Mouse (Mus musculus) thymus, postnatal 14 days (tissue): Measurements from ENCODE around the gene Ooep.
A peak's percentile ranks its signal among the peaks of the same experiment; 100 is the strongest.
"Not testable (repeated sequence)": the region's sequence is repeated elsewhere in the genome, so short reads cannot be mapped to it uniquely, and the experiment has no call there.

Source experiments
- DNase-seq: peaks from one replicate; pipeline ENCODE4 v3.0.0; 2021

The Ooep gene

DNA sequence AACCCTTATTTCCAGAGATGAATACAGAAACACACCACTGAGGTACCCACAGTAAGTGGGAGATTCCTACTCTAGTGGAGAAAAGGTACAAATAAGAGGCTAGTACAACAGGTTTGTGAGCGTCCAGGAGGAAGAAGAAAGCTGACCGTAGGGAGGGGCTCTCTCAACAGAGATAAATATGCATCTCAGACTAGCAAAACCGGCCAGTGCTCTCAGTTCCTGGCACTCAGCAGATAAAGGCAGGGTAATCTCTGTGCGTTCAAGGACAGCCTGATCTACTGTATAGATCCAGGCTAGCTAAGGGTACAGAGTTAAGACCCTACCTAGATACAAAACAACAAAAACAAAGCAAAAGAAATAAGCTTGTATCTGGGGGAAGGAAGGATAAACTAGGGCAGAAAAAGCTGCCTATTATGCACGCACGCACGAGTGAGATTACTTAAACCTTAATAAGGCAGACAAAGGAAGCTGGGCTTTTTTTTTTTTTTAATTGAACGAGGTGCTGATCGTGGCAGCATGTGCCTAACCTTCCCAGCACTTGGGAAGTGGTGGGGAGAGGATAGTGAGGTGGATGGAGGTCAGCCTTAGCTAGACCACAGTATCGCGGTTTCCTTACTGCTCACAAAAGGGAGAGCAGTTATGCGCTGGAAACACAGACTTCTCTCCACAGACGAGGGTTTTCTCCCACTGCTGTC, 12.5 kb downstream of the Ooep start:
- DNase-seq, result no peak

DNA sequence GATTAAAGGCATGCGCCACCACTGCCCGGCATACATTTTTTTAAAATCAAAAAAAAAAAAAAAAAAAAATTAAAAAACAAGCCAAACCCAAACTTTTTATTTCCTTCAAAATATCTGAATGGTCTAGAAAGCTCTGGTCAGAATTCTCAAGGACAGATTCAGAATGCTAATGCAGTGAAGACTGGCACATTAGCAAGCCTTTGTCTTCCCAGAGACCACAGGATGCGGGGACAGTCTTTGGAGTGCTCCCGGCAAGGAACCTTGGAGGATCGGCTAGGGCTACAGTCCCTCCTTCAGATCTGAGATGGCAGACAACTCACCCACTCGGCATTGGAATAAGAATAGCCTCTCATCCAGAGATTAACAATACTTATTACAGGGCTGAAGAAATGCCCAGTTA, 13.8 kb downstream of the Ooep start:
- no peak for DNase-seq

DNA sequence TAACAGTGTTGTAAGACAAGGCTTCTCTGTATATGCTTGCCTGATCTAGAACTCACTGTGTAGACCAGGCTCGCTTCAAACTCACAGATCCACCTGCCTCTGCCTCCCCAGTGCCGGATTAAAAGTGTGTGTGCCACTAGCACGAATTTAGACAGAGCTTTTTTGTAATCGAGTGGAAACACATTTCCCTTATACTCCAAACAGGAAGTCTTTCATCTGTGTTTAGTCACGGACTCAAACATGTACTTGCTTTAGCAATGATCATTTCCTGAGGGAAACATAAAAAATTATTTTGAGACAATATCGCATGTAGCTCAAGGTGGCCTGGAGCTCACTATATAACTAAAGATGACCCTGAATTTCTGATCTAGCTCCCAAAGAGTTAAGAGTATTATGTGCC, 15.2 kb downstream of the Ooep start:
- no peak for DNase-seq

DNA sequence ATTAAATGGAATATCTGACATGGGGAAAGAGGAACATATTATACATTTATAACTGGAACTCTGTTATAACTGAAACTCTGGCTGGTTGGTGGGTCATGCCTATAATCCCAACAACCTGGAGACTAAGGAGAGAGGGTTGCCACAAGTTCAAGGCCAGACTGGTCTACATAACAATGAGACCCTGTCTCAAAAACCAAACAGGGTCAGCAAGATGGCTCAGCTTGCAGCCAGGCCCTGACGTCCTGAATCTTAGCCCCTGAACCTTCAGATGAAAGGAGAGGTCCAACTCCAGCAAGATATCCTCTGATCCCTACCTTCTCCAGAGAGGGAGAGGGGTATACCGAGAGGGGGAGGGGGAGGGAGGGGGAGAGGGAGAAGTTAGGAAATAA, 18.0 kb downstream of the Ooep start:
- no peak for DNase-seq

DNA sequence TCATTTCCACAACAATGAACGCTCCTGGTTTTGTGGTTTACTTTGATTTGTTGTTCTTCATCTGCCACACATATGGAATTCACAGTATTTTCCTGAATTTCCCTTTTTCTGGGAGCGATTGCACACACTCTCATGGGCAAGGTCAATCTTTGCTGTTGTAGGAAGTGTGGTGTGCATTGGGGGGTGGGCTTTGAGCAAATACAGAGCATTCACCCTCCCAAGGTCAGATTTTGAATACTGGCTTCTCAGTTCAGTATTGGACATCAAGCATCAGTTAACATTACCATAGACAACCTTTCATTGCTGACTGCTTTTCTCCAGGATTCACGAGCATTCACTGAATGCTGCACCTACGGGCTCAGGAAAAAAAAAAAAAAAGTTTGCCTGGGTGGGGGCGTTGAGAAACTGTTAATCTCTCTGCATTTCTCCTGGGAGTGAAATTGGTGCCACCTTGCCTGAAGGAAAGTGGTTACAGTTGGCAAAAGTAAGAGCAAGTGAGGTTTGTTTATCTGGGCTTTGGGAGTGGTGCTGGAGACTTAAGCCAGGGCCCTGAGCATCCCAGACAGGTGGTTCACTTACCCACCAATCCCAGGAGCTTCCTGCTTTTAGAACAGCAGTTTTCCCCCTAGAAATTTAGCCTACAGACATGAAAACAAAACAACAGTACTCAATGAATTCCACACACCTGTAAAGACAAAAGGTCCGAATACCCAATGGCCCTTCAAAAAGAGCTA, 18.6 kb downstream of the Ooep start:
- no peak for DNase-seq

DNA sequence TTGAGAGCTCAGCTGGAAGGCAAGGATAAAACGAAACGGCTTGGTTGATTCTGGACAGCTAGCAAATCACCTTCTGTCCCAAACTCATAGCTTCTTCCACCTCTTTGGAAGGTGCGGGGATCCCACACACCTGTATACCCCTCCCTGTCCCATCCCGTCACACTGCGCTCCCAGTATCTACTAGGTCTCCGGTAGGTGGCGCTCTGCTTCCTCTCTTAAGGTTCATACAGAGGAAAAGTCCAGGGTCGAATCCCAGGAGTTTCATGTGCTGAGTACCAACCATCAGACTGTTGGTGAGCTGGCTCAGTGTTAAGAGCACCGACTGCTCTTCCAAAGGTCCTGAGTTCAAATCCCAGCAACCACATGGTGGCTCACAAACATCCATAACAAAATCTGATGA, 20.5 kb downstream of the Ooep start:
- peak; percentile 71 for DNase-seq

DNA sequence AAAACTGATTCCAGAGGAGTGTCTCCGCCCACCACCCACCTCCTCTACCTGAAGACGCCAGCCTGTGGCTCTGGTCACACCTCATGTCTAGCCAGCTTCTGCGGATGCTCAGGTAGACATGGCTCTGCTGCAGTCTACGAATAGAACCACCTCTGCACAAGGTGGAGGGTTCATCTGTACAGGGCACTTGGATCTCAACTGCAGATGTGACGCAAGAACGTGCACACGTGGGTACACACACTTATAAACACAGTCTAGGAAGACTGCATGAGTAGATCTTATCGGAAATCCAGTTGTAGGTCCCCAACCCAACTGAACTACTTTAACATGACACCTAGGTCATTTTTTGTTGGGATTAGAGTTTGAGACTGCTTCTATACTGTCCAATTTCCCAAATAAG, 22.9 kb downstream of the Ooep start, which contains the start of gene Gsta2:
TSS of gene Gsta2 (minus strand) at position 178 of the 400 bp plus-strand sequence.
- DNase-seq, result no peak

DNA sequence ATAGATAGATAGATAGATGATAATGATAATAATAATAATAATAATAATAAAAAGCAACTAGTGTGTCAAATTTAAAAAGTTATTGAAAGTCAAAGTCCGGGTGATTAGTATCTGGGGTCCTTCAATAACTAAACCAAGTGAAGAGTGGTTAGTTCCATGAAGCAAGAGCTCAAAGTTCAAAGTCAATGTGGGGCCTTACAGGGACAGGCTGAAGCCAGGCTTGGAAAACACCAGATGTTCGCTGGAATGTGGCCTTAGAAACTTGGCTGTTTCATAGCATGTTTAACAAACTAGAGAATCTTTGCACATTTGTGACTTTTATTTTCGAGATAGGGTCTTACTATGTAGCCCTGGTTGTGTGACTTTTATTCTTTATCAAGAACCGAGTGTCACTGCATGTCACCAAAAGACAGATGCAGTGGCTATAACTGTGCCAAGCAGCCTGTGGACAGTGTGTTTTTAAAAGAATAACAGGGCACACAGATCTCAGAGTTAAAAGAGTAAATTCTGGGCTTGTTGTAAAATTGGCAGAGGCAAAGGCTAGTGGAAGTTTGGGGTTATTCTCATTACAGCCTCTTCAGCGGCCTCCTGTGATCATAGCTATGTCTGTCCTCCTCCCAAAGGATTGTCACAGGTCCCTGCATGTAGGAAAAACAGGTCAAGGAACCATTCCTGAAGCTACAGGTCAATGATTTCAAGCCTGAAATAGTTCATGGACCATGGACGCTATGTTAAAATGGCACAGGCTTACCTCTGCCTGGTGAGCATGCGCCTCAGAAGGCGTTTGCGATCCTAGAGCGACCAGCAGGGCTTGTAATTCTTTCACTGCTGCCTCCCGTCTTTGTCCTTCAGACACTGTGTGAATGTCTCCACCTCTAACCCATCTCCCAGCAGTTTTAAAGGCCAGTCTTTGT, 23.6 kb downstream of the Ooep start:
- DNase-seq, result no peak

DNA sequence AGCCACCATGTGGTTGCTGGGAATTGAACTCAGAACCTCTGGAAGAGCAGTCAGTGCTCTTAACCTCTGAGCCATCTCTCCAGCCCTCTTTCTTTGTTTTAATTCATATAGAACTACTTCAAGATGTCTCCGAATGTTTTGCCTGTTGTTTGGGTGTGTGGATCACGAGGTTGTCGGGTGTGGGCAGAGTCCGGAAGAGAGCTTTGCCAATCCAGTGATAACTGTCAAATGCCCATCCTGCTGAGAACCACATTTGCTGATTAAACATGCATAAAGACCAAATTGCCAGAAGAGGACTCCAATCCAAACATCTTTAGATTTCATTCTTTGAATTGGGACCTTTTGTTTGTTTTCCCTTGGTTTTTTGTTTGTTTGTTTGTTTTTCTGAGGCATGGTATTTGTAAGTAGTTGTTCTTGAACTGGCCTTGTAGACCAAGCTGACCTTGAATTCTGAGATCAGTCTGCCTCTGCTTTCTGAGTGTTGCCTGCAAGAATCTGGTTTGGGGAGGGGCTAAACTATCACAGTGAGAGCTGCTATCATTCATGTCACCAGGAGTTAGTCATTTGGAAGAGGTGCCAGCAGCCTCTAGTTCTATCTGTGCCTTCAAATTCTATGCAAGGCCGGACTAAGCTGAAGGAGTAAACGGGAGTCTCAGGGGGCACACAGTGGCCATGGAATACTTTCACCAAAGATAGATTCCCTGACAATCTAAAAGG, 26.9 kb downstream of the Ooep start:
- no peak for DNase-seq

DNA sequence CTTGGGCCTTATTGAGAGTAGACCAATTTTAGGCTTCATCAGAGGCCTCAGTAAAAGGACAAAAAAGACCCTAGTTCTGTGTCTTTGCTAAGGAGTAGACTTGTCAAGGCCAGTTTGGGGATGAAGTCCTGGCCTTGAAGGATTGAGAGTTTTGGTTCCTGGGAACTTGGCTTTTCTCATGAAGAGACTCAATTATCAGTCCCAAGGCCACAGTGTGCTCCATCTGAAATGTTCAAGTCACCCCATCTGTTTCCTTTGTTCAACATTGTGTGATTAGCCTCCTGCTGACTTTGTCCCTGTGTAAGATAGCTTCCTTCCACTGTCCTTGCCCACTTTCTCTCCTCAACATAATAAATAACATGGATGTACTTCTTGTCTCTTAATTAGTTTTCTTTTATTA, 28.5 kb downstream of the Ooep start:
- DNase-seq, result not testable (repeated sequence)

DNA sequence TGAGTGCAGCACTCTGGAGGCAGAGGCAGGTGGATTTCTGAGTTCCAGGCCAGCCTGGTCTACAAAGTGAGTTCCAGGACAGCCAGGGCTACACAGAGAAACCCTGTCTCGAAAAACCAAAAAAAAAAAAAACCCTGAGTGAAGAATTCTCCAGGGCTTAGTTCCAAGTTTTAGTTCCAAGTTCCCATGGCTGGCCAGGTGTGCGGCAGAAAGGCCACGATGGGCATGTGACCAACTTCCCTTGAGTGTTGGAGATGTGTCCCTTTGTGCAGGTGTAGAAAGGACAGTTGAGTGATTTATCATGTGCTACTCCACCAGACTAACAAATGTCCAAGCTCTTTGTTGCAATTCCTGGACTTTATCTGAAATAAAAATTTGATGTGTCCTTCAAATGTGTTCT, 29.4 kb downstream of the Ooep start:
- DNase-seq, result not testable (repeated sequence)

DNA sequence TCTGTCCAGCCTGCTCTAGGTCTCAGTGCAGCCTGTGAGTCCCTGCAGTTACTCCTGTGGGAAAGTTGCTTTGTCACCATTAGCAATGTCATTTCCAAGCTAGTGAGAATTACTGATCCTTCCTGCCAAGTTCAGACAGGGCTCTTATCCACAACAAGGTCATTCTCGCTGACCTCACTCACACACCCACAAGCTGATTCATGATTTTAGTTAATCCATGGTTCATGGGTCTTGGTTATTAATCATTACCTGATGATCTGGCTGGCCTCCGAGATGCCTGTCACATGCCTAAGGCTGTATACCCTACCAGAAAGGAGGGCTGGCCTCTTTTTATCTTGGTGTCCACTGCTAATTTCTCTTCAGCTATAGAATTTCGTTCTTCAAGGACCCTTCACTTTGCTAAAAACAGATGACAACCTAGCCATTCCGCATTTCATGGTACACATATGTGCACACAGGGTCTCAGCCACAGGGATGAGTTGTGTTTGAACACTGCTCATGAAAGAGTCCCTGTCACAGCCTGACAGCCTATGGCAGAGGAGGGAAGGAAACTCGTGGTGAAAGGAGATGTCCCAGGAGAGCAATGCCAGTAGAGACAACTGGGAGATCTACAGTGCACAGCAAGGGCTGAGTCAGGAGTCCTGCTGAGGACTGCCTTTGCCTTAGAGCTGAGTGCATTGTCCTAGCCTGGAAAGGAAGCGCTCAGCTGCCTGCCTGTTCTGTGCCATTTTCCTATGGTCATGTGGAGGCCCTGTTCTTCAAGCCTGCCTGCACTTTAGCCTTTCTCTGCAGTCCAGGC, 30.1 kb downstream of the Ooep start:
- DNase-seq, result not testable (repeated sequence)

DNA sequence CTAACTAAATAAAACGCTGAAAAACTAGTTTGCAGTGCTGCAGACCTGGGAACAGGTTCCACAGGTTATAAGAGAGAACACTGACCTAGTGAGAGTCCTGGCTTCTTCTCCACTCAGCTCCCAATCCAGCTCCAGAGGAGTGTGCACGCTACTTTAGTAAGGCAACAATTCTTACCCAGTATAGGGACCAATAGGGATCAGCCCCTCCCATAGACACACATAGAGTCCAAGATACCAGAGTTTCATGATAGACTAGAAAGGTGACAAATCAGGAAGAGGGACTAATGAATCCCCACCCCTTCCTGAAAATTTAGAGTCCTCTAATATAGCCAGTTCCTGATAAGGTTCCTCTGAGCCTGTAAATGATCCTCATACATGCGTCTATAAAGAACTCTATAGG, 31.5 kb downstream of the Ooep start:
- no peak for DNase-seq

DNA sequence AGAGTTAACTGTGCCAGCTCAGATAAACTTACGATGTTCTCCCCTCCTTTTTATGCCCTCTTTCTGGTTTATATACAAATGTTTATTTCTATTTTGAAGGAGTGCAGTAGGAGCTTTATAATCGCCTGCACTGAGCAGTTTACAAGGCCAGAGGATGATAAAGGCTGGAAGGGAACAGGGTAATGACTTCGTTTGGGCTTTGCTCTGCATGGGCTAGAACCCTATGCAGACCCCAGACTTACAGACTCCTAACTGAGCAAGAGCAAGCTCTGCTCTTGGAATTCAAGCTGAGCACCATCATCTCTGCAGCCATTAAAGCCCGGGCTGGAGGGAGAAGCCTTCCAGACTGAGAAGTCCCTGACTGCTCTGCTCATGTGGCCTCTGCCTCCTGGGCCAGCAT, 33.3 kb downstream of the Ooep start:
- not testable (repeated sequence) for DNase-seq

DNA sequence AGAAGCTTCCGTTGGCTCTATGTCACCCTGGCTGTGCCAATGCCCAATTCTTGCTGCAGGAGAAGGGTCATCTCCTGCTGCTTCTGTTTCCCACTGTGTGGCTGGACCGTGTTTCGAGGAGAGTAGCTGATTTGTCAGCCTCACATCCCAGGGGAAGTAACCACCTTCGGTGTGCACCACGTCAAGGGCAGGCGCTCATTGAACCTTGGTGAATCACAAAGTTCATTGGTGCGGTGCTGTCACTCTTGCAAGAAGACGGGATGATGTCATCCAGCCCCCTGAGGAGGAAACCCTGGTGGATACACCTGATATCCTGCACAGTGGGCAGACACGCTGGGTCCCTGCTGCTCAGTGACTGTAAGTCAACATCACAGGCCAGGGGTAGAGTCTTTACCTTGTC, 35.5 kb downstream of the Ooep start:
- DNase-seq, result not testable (repeated sequence)

DNA sequence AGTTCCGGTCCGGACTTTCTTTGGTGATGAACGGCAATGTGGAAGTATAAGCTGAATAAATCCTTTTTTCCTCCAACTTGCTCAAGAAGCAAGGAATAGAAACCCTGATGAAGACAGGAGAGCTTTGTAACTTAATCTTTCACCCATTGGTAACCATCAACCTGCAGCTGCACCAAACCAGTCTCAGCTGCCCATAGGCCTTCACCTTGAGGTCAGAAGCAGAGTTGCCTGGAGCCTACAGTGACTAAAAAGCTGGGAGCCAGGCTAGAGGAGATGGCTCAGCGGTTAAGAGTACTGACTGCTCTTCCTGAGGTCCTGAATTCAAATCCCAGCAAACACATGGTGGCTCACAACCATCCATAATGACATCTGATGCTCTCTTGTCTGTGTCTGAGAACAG, 36.0 kb downstream of the Ooep start:
- DNase-seq, result not testable (repeated sequence)

DNA sequence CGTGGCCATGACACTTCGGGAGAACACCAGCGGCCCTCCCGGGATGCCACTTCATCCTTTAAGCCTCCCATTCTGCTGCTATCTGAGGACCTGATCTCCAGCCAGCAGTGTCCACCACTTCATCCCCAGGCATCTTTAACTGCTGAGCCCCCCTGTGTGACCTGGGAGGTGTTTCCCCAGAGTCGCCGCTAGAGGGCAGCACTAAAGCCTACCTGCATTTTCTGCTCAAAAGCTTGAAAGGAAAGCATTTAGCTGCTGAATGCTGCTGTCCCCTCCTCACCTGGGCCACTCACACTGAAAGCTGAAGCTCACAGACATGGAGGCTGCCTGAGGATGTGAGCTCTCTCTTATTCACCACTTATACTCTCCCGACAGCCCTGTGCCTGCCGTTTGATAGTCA, 38.2 kb downstream of the Ooep start:
- DNase-seq, result peak; percentile 48

DNA sequence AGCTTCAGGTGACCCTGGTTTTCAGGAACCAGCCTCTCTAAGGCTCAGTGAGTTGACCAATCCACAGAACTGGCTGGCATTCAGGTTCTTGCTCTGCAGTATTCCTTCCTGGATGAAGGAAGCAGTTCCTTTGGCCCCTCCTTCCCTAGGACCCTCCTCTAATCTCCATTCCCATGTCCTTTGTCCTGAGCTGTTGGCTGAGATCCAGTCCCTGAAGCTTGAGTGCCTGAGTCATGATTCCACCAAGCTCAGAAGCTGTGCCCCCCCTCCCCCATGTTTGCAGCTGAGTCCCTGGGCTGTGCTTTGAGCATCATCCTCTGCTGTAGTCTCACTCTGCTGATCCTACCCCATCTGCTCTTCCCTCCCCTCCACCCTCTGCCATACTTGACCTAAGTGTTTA, 41.5 kb downstream of the Ooep start:
- not testable (repeated sequence) for DNase-seq

DNA sequence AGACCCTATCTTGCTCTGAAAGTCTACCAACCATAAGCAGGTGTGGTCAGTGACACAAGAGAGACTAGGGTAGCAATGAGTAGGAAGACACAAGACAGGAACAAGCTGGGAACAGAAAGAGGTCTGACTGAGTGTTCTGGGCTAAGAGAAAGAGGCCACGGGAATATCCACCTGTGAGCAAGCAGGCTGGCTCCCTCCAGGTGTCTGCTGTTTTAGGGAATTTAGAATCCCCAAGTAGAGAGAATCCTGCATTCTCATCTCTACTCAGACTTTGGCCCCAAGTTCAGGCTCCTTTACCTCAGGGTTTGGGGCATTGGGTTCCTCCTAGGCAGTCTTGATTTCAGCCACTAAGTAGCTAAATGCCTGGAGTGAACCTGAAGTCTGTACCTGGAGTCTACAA, 51.2 kb downstream of the Ooep start, which contains the start of gene Omt2b:
TSS of gene Omt2b (plus strand) at position 301 of the 400 bp plus-strand sequence.
- DNase-seq, result not testable (repeated sequence)
